Mouse (Mus musculus) kidney, adult 18-20 months (tissue): ENCODE results near the gene Krtap1-3.
"Not testable (repeated sequence)": the region's sequence is repeated elsewhere in the genome, so short reads cannot be mapped to it uniquely, and the experiment has no call there.

Source experiments
- DNase-seq: peaks from one replicate; pipeline ENCODE4 v3.0.0; 2021

Gene Krtap1-3

DNA sequence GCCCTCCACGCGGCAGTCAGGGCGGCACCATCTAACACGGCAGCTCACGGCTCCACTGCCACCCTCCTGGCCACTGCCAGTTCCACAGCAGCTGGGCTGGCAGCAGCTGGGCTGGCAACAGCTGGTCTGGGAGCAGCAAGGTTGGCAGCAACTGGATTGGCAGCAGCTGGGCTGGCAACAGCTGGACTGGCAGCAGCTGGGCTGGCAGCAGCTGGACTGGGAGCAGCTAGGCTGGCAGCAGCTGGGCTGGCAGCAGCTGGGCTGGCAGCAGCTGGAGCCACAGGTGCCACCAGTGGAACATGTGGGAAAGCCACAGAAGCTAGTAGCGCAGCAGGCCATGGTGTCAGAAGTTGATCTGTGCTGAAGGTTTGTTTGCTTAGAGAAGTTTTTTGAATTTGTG is at the start of gene Krtap1-3:
Gene Krtap1-3 (minus strand): TSS at position 359 of the 400 bp plus-strand sequence.
- no peak for DNase-seq

GRCm38 (mm10) chr11:99640926-99641325 is 49.8 kb upstream of the Krtap1-3 start:
- no peak for DNase-seq

GRCm38 (mm10) chr11:99637086-99637485 is 45.9 kb upstream of the Krtap1-3 start:
- DNase-seq, result no peak

DNA sequence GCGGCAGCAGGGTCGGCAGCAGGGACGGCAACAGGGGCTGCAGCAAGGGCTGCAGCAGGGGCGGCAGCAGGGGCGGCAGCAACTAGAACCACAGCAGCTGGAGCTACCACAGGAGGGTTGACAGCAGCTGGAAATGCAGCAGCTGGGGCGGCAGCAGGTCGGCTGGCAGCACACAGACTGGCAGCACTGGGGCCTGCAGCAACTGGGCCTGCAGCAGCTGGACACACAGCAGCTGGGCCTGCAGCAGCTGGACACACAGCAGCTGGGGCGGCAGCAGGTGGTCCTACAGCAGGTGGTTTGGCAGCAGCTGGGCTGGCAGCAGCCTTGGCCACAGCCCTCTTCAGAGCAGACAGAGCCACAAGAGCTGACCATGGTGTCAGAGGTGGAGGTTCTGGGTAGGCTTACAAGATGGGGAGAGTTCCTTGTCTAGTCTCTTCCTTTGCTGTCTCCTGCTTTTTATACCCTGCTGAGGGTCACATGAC is 43.6 kb upstream of the Krtap1-3 start, which contains the start of gene Krtap4-2:
Gene Krtap4-2 (minus strand): TSS at position 432 of the 482 bp plus-strand sequence.
- DNase-seq, result no peak

- no peak for DNase-seq
These were observed 42.2 kb upstream of the Krtap1-3 start for GRCm38 (mm10) chr11:99633293-99633692.

DNA sequence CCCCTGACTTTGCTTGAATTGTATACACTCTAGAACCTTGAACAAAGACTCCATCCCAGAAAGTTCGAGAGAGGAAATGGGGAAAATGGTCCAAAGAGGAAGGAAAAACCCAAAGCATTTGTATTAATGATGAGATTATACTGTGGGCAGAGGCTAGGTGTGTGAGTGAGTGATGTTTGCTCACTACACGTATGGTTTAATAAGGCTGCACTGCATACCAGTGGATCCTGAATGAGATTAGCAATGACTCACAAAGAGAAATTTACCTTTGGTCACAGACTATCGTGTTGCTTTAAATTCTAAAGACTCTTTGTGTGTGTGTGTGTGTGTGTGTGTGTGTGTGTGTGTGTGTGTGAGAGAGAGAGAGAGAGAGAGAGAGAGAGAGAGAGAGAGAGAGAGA is 39.8 kb upstream of the Krtap1-3 start:
- DNase-seq, result no peak

DNA sequence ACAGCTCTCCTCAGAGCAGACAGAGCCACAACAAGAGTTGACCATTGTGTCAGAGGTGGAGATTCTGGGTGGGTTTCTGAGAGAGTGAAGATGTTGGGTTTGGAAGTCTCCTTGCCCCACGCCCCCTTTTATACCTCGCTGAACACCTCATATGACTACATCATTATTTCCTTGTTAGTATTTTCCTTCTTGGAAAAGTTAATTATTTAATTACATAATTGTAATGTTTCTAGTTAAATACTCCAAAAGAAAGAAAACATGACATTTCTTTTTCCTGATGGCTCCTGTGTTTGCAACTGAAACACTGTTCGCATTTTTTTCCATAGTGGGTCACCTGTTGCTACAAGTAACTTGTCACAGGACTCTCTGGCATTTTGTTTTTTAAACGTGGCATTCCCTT is 37.0 kb upstream of the Krtap1-3 start, which contains the start of gene Krtap4-1:
Gene Krtap4-1 (minus strand): TSS at position 101 of the 400 bp plus-strand sequence.
- DNase-seq, result no peak

DNA sequence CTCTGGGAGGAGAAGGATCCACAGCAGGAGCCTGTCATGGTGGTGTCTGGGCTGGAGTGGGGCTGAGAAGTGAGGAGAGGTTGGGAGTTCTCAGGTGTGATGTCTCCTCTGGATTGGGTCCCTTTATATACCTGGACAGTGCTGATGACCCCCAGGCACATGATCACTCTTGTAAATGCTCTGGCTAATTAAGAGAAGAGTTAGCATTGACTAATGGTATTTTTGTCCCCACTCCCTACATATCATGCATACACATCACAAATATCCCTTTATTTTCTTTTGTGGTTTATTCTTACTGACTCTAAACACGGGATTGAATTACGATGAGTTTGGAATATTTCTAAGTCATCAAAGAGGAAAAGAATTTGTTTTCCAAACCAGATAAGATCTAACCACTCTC is 29.2 kb upstream of the Krtap1-3 start, which contains the start of gene Gm11562:
Gene Gm11562 (minus strand): TSS at position 101 of the 400 bp plus-strand sequence.
- DNase-seq, result no peak

DNA sequence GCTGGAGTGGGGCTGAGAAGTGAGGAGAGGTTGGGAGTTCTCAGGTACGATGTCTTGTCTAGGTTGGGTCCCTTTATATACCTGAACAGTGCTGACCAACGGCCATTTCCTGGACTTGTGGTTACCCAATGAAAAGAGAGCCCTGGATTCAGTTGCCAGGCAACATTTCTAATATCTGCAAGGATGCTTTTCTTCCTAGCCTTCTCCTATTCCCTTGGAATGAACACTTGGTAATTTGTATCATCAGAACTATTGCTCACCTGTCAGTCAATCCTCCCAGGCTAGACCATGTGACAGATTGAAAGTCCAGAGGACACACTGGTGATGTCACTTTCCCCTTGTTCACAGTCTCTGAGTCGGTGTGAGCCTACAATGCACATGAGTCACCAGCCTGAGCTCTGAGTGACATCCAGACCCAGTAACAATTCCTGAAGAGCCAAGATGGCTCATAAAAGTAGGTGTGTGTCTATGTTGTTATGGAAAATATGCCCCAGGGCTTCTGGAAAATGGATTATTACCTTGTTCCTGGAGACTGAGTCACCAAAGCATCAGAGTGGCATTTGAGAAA is 23.7 kb upstream of the Krtap1-3 start, which contains the start of gene Krtap2-4:
Gene Krtap2-4 (minus strand): TSS at position 51 of the 568 bp plus-strand sequence.
- no peak for DNase-seq

- not testable (repeated sequence) for DNase-seq
These were observed 18.9 kb upstream of the Krtap1-3 start, which contains the start of gene Gm11937 for GRCm38 (mm10) chr11:99610089-99610488. Gene Gm11937 (minus strand): TSS chr11:99610189.

- DNase-seq, result no peak
These were observed 18.0 kb upstream of the Krtap1-3 start for GRCm38 (mm10) chr11:99609126-99609525.

DNA sequence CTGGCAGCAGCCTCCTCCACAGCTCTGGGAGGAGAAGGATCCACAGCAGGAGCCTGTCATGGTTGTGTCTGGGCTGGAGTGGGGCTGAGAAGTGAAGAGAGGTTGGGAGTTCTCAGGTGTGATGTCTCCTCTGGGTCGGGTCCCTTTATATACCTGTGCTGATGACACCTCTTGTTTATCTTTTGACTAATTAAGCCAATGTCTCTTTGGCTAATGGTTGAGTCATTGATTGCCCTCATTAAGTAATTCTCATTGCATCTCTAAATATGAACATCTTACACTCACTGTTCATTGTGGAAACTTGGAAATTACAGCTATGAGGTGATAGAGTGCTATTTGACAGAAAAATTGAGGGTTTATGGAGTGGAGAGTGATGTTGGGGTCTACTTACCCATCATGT is 12.1 kb upstream of the Krtap1-3 start, which contains the start of gene Gm11938:
Gene Gm11938 (minus strand): TSS at position 101 of the 400 bp plus-strand sequence.
- not testable (repeated sequence) for DNase-seq

DNA sequence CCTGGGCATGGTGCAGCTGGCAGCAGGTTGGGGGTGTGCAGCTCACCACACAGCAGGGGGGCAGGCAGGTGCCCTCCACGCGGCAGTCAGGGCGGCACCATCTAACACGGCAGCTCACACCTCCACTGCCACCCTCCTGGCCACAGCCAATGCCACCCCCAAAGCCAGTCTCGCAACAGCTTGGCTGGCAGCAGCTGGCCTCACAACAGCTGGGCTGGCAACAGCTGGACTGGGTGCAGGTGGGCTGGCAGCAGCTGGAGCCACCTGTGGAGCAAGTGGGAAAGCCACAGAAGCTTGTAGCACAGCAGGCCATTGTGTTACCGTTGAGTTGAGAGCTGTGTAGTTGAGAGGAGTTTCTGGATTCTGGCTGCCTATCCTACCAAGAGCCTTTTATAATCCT is 6.6 kb upstream of the Krtap1-3 start, which contains the start of gene Krtap9-3:
Gene Krtap9-3 (minus strand): TSS at position 364 of the 400 bp plus-strand sequence.
- not testable (repeated sequence) for DNase-seq

DNA sequence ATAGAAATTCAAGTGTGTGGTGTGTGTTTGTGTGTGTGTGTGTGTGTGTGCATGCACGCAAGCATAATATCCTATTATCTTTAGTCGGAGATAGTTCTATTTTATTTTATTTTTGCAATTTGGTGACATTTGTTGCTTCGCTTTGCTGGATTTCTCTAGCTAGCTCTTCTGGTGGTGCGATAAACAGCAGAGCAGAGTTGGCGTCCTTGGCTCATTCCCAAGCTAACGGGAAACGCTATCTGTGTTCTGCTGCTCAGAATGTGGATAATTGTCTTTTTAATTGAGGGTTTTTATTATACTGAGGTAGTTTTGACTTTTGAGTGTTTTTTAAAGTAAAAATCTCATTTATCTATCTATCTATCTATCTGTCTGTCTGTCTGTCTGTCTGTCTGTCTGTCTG is 6.0 kb downstream of the Krtap1-3 start:
- no peak for DNase-seq

DNA sequence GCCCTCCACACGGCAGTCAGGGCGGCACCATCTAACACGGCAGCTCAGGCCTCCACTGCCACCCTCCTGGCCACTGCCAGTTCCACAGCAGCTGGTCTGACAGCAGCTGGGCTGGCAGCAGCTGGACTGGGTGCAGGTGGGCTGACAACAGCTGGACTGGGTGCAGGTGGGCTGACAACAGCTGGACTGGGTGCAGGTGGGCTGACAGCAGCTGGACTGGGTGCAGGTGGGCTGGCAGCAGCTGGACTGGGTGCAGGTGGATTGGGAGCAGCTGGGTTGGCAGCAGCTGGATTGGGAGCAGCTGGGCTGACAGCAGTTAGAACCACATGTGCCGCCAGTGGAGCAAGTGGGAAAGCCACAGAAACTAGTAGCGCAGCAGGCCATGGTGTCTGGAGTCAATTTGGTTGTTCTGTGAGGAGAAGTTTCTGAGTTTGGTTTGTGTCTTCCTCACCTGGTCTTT is 7.9 kb downstream of the Krtap1-3 start, which contains the start of gene Krtap1-4:
Gene Krtap1-4 (minus strand): TSS at position 410 of the 460 bp plus-strand sequence.
- DNase-seq, result no peak

DNA sequence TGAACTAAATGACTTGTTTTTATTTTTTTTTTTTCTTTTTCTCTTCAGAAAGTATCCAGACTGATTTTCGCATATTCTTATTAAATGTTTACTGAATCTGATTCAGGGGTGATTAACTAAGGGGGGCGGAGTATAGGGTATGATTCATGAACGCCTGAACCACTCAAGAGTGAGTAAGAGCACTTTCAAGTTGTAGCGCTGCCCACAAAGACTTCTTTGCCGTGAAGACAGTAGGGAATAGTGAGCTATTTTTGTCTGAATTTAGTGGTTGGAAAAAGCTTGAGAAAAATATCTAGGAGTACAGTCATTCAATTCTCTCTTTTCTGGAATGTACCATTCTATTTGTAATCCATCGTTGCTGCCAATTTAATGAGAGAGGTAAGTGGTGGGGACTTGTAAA is 9.6 kb downstream of the Krtap1-3 start:
- DNase-seq, result no peak

DNA sequence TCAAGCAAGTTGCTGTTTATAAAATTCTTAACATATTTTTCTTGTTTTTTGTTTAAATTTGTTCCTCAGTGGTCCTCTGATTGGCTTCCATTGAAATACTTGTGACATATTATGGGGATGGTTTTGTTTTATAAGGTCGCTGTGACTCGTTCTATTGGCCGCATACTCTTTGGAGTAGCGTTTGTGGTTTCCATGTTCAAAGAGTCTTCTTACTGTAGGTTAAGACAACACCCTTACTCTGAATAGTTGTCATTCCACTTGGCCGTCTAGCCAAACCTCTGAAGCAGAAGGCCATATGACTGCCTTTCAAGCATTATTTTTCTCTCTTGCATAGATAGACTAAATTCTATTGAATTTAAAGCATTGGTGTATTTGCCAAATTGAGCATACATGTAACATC is 10.1 kb downstream of the Krtap1-3 start:
- no peak for DNase-seq

- DNase-seq, result no peak
These were observed 10.5 kb downstream of the Krtap1-3 start, which contains the start of gene Krtap1-5 for GRCm38 (mm10) chr11:99580636-99581035. Gene Krtap1-5 (minus strand): TSS chr11:99581016.

DNA sequence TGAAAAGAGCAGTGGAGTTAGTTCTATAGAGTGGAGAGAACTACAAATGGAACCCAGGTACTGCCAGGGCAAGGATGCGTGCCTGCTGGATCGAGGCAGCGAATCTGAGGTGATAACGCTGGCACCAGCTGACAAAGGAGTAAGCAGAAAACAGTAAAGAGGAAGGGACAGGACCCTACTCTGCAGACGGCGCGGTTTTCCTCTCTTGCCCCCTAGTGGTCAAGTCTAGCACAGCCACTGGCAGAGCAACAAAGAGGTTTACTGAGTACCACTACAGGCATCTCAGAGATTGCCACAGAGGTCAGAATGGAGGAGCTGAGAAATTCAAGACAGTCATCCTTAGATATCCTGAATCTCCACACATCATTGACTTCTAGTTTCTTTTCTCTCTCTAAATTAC is 17.0 kb downstream of the Krtap1-3 start:
- peak; percentile 72 for DNase-seq

DNA sequence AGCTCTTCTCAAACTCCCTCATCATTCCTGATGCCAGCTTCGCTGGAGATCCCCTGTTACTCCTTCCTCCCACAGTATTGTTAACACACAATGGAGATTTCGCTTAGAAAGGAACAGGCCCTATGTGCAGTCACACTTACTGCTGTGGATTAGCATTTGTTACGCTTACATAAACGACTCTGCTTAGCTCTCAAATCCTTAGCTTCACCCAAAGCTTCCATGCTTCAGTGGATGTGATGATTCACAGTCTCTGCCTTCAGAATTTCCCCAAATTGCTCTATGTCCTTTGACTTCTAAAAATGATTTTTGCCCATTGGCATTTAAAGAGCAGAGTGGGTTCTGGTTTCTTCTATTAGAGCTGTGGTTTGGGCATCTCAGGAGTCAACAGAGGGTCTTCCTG is 18.0 kb downstream of the Krtap1-3 start:
- DNase-seq, result no peak

- DNase-seq, result no peak
These were observed 24.6 kb downstream of the Krtap1-3 start, which contains the start of gene Krtap3-1 for GRCm38 (mm10) chr11:99566530-99566929. Gene Krtap3-1 (minus strand): TSS chr11:99566630.

DNA sequence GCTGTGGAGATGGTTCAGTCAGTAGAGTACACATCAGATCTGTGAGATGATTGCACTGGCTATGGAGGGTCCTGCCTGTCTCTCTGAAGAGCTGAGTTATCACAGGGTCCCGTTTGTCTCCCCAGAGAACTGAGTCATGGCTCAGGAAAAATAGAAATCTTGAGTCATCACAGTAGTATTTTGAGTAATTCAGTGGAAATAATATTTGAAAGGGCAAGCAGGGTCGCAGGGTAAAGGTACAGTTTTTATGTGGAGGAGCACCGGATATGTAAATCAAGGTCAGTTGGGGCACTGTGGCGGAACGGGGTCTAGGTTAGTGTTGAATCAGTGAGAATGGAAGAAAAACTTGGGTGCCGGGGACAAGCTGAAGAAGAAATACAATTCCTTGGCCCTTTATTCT is 28.6 kb downstream of the Krtap1-3 start:
- DNase-seq, result no peak

DNA sequence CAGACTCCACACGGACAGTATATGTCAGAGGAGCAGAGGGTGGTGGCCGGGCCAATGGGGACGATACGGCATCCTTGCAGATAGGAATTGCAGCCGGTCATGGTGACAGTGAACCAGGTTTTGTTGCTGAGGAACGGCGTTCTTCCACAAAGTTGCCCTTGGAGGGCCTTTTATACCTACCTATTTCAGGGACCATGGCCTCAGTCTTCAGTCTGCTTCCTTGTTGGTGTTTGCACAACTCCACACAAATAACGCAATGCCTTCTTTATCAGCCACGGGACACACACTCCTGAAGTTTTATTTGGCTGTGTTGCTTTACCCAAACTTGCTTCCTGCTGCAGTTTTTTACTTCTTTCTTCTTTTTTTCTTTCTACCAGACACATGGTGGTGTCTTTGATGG is 31.8 kb downstream of the Krtap1-3 start, which contains the start of gene Gm11939:
Gene Gm11939 (minus strand): TSS at position 101 of the 400 bp plus-strand sequence.
- DNase-seq, result no peak
